Mouse (Mus musculus) heart, postnatal 0 days (tissue): ENCODE data around the gene Gm45208.

ENCODE experiments used
- CTCF ChIP-seq: IDR thresholded peaks from 2 replicates; pipeline ENCODE4 v1.5.1; 2016; ENCODE audit warnings: antibody characterized with exemption, control low read depth, low read depth
- EP300 ChIP-seq: IDR thresholded peaks from 2 replicates; pipeline ENCODE4 v1.6.1; 2016; ENCODE audit warnings: antibody characterized with exemption, low read depth

GRCm38 (mm10) chrX:7696954-7697381 lies 25.1 kb upstream of the Gm45208 start, which contains the start of gene Gpkow:
- TF ChIP-seq CTCF (no peak), EP300 (no peak)
